Mouse (Mus musculus) intestine, embryonic 15.5 days (tissue): Measurements from ENCODE around the gene Nf2. TPM values are rescaled to one million over a fixed set of nuclear protein-coding genes. Genes with fewer than 3 reads are reported as not detected.

Experiments
- ATAC-seq: fragments of 200-750 bp; cut with Nextera tagmentation; 2 replicates; pipeline ENCODE4 v1.8.0; 2017; ENCODE audit warnings: moderate TSS enrichment, moderate library complexity
- H3K27ac ChIP-seq: fragments of 300-500 bp; sonication (generic); 2 replicates; pipeline ENCODE4 v1.5.1; 2015; ENCODE audit warnings: mild to moderate bottlenecking, inconsistent platforms
- H3K27me3 ChIP-seq: fragments of 300-500 bp; sonication (generic); replicated peaks from 2 replicates; pipeline ENCODE4 v1.6.1; 2015; ENCODE audit warnings: inconsistent platforms
- H3K36me3 ChIP-seq: fragments of 300-500 bp; sonication (generic); 2 replicates; pipeline ENCODE4 v1.6.1; 2015; ENCODE audit warnings: inconsistent platforms
- H3K4me1 ChIP-seq: fragments of 300-500 bp; sonication (generic); replicated peaks from 2 replicates; pipeline ENCODE4 v1.6.1; 2015; ENCODE audit warnings: inconsistent platforms
- H3K4me2 ChIP-seq: fragments of 300-500 bp; sonication (generic); replicated peaks from 2 replicates; pipeline ENCODE4 v1.6.1; 2015; ENCODE audit warnings: mild to moderate bottlenecking, inconsistent platforms
- H3K4me3 ChIP-seq: fragments of 300-500 bp; sonication (generic); replicated peaks from 2 replicates; pipeline ENCODE4 v1.5.1; 2015; ENCODE audit warnings: inconsistent platforms
- H3K9ac ChIP-seq: fragments of 300-500 bp; sonication (generic); 2 replicates; pipeline ENCODE4 v1.6.1; 2015; ENCODE audit warnings: inconsistent platforms
- H3K9me3 ChIP-seq: fragments of 300-500 bp; sonication (generic); 2 replicates; pipeline ENCODE4 v1.6.1; 2016; ENCODE audit warnings: inconsistent platforms
- WGBS: fragments of 180-500 bp; shearing (Covaris S2); methylation state at CpG from one replicate; pipeline ENCODE4 v1.1.7; 2015; 5-methylcytosine and 5-hydroxymethylcytosine counted together
- polyA plus RNA-seq: library from polyadenylated mRNA; unstranded; fragments of >200 nt; fragmentation: Nextera tagmentation; extraction: Ambion mirVana; gene quantifications from 2 replicates; pipeline ENCODE4 v1.2.1, GENCODE M21; 2015

Gene Nf2
- polyA plus RNA-seq, 1 experiment from 2014 or later = 42.1 TPM

DNA sequence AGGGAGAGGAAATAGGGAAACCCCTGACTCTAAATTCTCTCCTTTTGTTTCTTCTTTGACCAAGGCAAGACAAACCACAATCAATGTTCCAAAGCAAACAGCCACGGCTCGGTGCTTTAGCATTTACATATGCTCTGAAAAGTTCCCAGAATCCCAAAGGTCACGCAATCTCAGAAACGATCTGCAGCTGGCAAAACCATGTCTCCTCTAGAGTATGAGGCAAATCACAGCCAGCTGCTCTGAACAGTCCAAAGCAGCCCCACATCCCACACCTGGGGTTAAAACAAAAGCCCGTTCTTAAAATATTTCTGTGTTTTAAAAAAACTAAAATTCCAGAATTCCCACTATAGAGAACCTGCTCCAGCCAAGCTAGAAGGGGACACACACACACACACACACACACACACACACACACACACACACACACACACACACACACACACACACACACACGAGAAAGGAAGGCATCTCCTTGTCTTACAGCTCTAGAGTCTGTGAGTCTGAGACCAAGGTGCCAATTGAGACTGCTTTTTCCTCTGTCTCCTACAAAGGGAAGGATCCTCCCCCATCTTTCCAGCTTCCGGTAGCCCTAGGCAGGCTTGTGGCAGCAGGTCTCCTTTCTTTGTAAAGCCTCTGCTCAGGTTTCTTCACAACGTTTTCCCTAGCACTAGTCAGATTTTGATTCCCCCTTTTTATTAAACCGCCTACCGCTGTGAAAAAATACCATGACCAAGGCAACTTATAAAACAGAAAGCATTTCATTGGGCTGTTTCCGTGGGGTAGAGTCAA, 12.7 kb upstream of the Nf2 start:
- Histone ChIP-seq H3K27me3 (no peaks in the 10 kb centered on the region), H3K9me3 (no peaks in the 10 kb centered on the region), H3K4me3 (no peak overlapping the region), H3K4me2 (no peak overlapping the region), H3K27ac (no peak overlapping the region), H3K4me1 (no peaks in the 10 kb centered on the region), H3K36me3 (no peaks in the 10 kb centered on the region), H3K9ac (no peak overlapping the region)
- 50% methylated on average over 11 of the region's 11 CpGs for WGBS
- no peak for ATAC-seq

DNA sequence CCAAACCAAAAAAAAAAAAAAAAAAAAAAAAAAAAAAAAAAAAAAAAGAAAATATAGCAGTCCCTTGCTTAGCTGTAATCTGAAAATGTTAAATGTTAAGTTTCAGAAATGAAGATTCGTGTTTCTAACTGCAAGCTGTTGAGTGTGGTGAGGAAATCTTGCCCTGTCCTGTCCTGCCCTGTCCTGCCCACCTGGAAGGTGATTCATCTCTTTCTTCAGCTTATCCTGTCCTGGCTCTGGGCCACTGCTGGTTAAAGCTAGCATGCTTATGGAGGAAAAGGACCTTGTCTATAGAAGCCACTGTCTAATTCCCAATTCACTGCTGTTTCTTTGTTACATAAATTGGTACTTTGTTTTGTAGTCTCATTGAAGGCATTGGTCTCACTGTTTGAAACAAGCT, 11.7 kb upstream of the Nf2 start:
- Histone ChIP-seq H3K9ac (no peak overlapping the region), H3K4me2 (no peak overlapping the region), H3K27me3 (no peaks in the 10 kb centered on the region), H3K9me3 (no peaks in the 10 kb centered on the region), H3K4me1 (no peaks in the 10 kb centered on the region), H3K4me3 (no peak overlapping the region), H3K27ac (no peak overlapping the region), H3K36me3 (no peaks in the 10 kb centered on the region)
- ATAC-seq = no peak
- WGBS = 63% methylated on average over 1 of the region's 1 CpGs

DNA sequence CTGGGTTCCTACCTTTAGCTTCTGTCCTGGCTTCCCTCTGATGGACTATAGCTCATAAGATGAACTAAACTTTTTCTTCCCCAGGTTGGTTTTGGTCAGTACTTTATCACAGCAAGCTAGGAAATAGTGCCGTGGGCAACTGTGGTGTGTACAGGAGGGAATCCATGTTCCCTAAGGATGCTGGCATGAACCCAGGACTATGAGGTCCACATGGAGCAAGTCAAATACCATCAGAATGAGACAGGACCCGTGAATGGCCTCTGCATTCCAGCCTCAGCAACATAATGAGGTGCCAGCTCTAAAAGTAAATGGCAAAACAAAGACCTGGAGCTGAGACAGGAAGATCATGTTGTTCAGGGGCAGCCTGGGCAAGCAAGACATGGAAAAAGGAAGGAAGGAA, 9.1 kb upstream of the Nf2 start:
- H3K9me3 ChIP-seq = no peaks in the 10 kb centered on the region
- 50% methylated on average over 2 of the region's 2 CpGs for WGBS
- H3K4me2 ChIP-seq = no peak overlapping the region
- no peak overlapping the region for H3K4me3 ChIP-seq
- no peak overlapping the region for H3K9ac ChIP-seq
- H3K36me3 ChIP-seq = no peaks in the 10 kb centered on the region
- H3K27ac ChIP-seq = no peak overlapping the region
- no peaks in the 10 kb centered on the region for H3K4me1 ChIP-seq
- ATAC-seq = no peak
- no peaks in the 10 kb centered on the region for H3K27me3 ChIP-seq

DNA sequence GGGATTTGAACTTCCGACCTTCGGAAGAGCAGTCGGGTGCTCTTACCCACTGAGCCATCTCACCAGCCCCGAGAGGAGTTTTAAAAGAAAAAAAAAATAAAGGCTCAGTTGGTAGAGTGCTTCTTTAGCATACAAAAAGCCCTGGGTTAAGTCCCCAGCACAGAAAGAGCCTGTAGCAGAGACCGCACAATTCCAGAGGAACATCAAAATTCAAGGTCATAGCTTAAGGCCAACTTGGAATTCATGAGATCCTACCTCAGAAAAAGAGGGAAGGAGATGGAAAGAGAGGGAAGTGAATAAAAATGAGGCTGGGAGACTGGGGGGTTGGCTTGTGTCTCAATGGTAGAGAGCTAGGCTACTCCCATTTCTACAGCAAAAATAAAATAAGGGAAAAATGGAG, 4.8 kb upstream of the Nf2 start:
- Histone ChIP-seq H3K9ac (no peak overlapping the region), H3K27me3 (no peaks in the 10 kb centered on the region), H3K27ac (no peak overlapping the region), H3K4me2 (no peak overlapping the region), H3K36me3 (no peaks in the 10 kb centered on the region), H3K9me3 (no peaks in the 10 kb centered on the region), H3K4me1 (no peaks in the 10 kb centered on the region), H3K4me3 (no peak overlapping the region)
- no peak for ATAC-seq
- WGBS = 95% methylated on average over 5 of the region's 5 CpGs

DNA sequence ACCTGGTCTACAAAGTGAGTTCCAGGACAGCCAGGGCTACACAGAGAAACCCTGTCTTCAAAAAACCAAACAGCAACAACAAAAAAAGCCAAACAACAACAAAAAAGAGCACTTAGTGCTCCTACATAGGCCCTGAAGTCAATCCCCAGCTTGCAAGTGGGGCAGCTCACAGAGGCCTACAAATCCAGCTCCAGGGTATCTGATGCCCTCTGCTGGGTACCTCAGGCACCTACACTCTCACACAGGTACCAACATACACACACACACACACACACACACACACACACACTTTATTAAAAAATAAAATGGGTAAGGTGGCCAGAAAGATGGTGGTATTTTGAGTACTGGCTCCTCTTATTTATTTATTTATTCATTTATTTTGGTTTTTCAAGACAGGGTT, 3.7 kb upstream of the Nf2 start:
- Histone ChIP-seq H3K4me2 (no peak overlapping the region), H3K4me3 (no peak overlapping the region), H3K9me3 (no peaks in the 10 kb centered on the region), H3K27me3 (no peaks in the 10 kb centered on the region), H3K9ac (no peak overlapping the region), H3K36me3 (no peaks in the 10 kb centered on the region), H3K27ac (no peak overlapping the region), H3K4me1 (0 out of 2 replicates have a peak, but pooled peaks cover 1% of the 10 kb centered on the region)
- no peak for ATAC-seq

DNA sequence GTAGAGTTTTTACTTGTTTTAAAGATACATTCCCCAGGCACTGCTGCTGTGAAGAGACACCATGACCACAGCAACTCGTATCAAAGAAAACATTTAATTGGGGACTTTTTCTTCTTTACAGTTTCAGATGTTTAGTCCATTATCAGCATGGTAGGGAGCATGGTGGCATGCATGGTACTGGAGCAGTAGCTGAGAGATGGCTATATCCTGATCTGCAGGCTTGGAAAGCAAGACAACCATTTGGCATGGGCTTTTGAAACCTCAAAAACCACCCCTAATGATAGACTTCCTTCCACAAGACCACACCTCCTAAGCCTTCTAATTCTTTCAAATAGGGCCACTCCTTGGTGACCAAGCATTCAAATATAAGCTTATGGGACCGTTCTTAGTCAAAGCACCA, 1.1 kb upstream of the Nf2 start:
- Histone ChIP-seq H3K4me3 (no peak overlapping the region), H3K9me3 (no peaks in the 10 kb centered on the region), H3K36me3 (no peaks in the 10 kb centered on the region), H3K4me1 (peaks cover 3% of the 10 kb centered on the region; the same call in 1 of the 2 replicates), H3K27me3 (no peaks in the 10 kb centered on the region), H3K9ac (no peak overlapping the region), H3K27ac (no peak overlapping the region), H3K4me2 (no peak overlapping the region)
- WGBS = 93% methylated on average over 2 of the region's 2 CpGs
- ATAC-seq = no peak

DNA sequence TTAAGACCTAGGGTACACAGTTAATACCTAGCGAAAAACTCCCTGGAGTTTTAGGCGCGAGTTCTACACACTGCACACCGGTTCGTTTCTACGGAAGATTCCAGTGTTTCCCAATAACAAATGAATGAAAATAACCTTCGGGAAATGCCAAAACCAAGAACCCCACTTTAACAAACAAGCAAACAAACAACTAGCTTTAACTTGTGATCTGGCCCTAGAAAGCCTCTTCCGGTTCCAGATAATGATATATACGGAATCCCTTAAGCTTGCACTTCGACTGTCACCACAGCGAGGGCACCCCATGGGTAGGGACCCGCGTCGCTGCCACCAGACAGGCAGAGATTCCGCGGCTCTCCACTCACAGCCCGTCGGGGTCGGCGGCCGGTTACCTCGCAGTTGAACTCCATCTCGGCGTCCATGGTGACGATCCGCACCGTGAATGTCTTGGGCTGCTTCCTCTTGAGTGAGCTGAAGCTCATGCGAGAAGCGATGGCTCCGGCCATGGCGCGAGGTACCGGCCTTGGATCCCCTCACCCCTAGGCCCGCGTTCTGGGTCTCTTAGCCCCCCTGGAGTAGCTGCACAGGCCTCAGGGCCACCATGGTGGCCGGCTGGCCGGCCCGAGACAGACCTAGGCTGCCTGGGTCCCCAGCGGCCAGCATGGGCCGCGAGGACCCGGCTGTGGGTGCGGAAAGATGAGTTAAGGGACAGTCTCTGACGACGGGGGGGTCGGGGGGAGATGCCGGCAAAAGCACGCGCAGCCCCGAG, 670 bp downstream of the Nf2 start:
- ATAC-seq = peak; percentile 56
- under 1% methylated on average over 50 of the region's 50 CpGs for WGBS

DNA sequence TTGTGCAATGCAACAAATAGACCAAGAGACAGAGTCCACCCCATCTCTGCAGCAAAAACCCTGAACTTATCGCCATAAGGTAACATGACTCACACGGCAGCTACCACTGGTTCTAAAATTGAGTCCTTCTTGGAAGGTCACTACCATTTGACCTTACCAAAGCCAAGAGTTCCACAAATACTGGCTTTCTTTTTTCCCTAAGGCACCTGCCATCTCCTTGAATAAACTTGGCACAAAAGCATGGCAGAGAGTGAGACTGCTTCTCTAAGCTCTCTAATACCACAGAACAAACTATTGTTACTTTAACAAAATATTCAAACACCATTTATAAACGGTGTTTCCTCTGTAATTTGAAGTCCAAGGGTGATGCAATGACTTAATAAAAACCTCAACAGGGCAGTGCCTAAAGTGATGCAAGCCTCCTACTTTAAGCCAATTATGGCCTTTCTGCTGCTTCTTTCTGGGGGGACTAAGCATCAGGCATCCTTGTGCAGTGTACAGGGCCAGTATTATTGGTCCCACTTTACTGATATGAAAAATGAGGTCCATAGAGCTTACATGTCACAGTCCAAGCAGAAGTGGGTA, 8.3 kb downstream of the Nf2 start:
- no peaks in the 10 kb centered on the region for H3K4me1 ChIP-seq
- H3K4me2 ChIP-seq = no peak overlapping the region
- WGBS = 86% methylated on average over 3 of the region's 3 CpGs
- no peaks in the 10 kb centered on the region for H3K27me3 ChIP-seq
- no peak overlapping the region for H3K4me3 ChIP-seq
- no peaks in the 10 kb centered on the region for H3K9me3 ChIP-seq
- no peak overlapping the region for H3K27ac ChIP-seq
- no peak for ATAC-seq
- H3K36me3 ChIP-seq = no peaks in the 10 kb centered on the region
- no peak overlapping the region for H3K9ac ChIP-seq

More for the DNA sequence above, 670 bp downstream of the Nf2 start:
- H3K27ac ChIP-seq = peak overlapping the region; percentile 85
- peak overlapping the region; percentile 95 for H3K9ac ChIP-seq
- peaks cover 3% of the 10 kb centered on the region; the same call in 1 of the 2 replicates for H3K4me1 ChIP-seq
- H3K36me3 ChIP-seq = no peaks in the 10 kb centered on the region
- peak overlapping the region; percentile 100 for H3K4me3 ChIP-seq
- no peaks in the 10 kb centered on the region for H3K27me3 ChIP-seq
- no peaks in the 10 kb centered on the region for H3K9me3 ChIP-seq
- peak overlapping the region; percentile 68 for H3K4me2 ChIP-seq

DNA sequence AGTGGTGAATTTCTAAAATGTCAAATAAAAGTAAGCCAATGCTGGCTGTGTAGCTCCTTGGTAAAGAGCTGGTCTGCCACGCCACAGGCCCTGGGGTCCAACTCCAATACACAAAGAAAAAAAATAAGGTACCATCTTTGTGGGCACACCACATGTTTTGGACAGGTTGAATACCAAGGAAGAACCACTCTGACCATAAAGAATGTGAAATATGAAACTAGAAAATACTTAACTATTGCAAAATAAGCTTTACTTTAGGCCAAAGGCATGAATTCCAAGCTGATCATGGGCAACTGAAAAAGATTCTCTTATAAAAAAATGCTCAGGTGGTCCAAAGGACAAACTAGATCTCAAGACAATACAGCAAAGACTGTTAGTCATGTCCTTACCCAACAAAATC, 11.1 kb downstream of the Nf2 start:
- no peaks in the 10 kb centered on the region for H3K9me3 ChIP-seq
- 100% methylated on average over 1 of the region's 1 CpGs for WGBS

DNA sequence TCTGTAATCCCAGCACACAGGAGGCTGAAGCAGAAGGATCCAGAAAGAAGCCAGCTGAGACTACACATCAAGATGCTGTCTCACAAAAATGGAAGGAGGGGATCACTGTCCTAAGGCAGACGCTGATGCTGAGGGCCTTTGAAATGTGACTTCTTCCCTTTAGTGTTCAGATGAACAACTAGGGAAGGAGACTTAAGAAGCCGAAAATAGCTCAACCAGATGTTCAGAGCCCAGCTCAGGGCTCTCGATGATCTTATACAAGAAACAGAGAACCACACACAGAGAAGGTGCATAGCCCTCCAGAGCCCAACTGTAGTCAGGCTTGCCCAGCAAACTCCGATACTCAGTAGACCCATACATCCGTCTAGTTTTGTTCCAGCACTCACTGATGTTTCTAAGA, 12.0 kb downstream of the Nf2 start:
- Histone ChIP-seq H3K9ac (no peak overlapping the region), H3K4me2 (no peak overlapping the region), H3K9me3 (no peaks in the 10 kb centered on the region), H3K4me3 (no peak overlapping the region), H3K4me1 (no peaks in the 10 kb centered on the region), H3K27ac (no peak overlapping the region), H3K27me3 (no peaks in the 10 kb centered on the region), H3K36me3 (no peaks in the 10 kb centered on the region)
- no peak for ATAC-seq
- 66% methylated on average over 5 of the region's 5 CpGs for WGBS

More for the DNA sequence above, 11.1 kb downstream of the Nf2 start:
- no peak overlapping the region for H3K9ac ChIP-seq
- no peaks in the 10 kb centered on the region for H3K4me1 ChIP-seq
- no peak overlapping the region for H3K4me3 ChIP-seq
- no peaks in the 10 kb centered on the region for H3K36me3 ChIP-seq
- H3K27ac ChIP-seq = no peak overlapping the region
- H3K27me3 ChIP-seq = no peaks in the 10 kb centered on the region
- no peak for ATAC-seq
- H3K4me2 ChIP-seq = no peak overlapping the region

DNA sequence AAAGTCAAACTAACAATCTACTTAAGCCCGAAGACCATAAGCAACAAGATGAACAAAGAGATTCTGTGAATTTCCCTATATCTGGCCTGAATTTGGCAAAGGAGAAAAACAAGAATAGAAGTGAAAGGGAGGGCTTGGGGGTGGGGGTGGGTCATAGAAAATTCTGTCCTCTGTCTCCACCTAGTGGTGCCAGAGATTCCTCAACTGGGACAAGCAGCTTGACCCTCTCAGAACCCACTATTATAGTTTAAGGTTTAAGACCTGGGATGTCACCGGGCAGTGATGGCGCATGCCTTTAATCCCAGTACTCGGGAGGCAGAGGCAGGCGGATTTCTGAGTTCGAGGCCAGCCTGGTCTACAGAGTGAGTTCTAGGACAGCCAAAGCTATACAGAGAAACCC, 12.6 kb downstream of the Nf2 start:
- Histone ChIP-seq H3K4me1 (no peaks in the 10 kb centered on the region), H3K4me3 (no peak overlapping the region), H3K27ac (no peak overlapping the region), H3K4me2 (no peak overlapping the region), H3K27me3 (no peaks in the 10 kb centered on the region), H3K9ac (no peak overlapping the region), H3K36me3 (no peaks in the 10 kb centered on the region), H3K9me3 (no peaks in the 10 kb centered on the region)
- WGBS = 56% methylated on average over 6 of the region's 6 CpGs
- ATAC-seq = no peak

DNA sequence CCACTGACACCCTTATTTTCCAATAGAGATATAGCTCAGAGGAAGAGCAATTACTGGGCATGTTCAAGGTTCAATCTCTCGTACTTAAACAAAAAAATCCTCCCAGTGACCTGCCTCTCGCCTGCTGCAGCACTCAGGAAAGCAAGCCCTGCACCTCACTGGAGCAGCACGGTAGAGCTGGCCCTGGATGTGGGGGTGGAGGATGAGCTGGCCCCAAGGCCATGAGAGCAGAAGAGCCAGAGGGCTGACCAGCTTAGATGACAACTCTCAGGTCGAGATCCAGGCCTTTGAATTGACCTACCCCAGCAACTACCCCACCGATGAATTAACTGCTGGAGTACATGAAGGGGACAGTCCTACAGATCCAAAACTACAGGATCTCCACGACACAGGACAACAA, 13.9 kb downstream of the Nf2 start:
- Histone ChIP-seq H3K27me3 (no peaks in the 10 kb centered on the region), H3K4me2 (no peak overlapping the region), H3K9ac (no peak overlapping the region), H3K36me3 (no peaks in the 10 kb centered on the region), H3K4me1 (no peaks in the 10 kb centered on the region), H3K4me3 (no peak overlapping the region), H3K27ac (no peak overlapping the region), H3K9me3 (no peaks in the 10 kb centered on the region)
- no peak for ATAC-seq
- WGBS = 66% methylated on average over 6 of the region's 6 CpGs
